Mouse (Mus musculus) heart, adult 10 weeks (tissue): ENCODE data around the gene Mblac2. TPM values are rescaled to one million over a fixed set of nuclear protein-coding genes. Genes with fewer than 3 reads are reported as not detected.

Source experiments
- polyA plus RNA-seq: library from polyadenylated mRNA; stranded (reverse); fragments of 350-450 nt; fragmentation: Illumina TruSeq; extraction: RNeasy Lipid Tissue Mini Kit (QIAGEN cat#74804); gene quantifications from one replicate; pipeline ENCODE4 v1.2.3, GENCODE M21; 2014; ENCODE audit warnings: low read depth, low replicate concordance

Gene Mblac2
- 5.4 TPM for polyA plus RNA-seq

GRCm38 (mm10) chr13:81710775-81711545, at the start of gene Mblac2, which contains the start of gene Polr3g:
TSS of gene Mblac2 (plus strand) at chr13:81711341.
TSS of gene Polr3g (minus strand) at chr13:81711013.

GRCm38 (mm10) chr13:81782971-81783404, 71.8 kb downstream of the Mblac2 start, which contains the start of gene Cetn3:
TSS of gene Cetn3 (plus strand) at chr13:81783077.

Other genes starting within 250 kb of the Mblac2 start
- gene Adgrv1, start 78.2 kb upstream of the Mblac2 start, polyA plus RNA-seq, result 0.42 TPM
- gene Lysmd3, start 53.7 kb upstream of the Mblac2 start, polyA plus RNA-seq, result 14.0 TPM
- 6.2 TPM for gene Polr3g, start 328 bp upstream of the Mblac2 start, polyA plus RNA-seq
- 73.7 TPM for gene Cetn3, start 71.7 kb downstream of the Mblac2 start, polyA plus RNA-seq